Mouse (Mus musculus) MEL (cell line): ENCODE measurements around the gene Prpf38b. TPM values are rescaled to one million over a fixed set of nuclear protein-coding genes. Genes with fewer than 3 reads are reported as not detected.

Experiments used
- DNase-seq: peaks from one replicate; pipeline ENCODE4 v3.0.0; 2011; ENCODE audit warnings: low read depth, low spot score
- H3K27ac ChIP-seq: 2 replicates; pipeline ENCODE4 v1.5.1; 2012; ENCODE audit warnings: low read depth, mild to moderate bottlenecking, control low read depth, low read length, moderate library complexity; ENCODE audit not compliant: control insufficient read depth
- H3K27me3 ChIP-seq, 2 experiments: fragments of 150-350 bp in 1 of 2; sonication (generic) in 1 of 2; 2 replicates each; pipeline ENCODE4 v1.6.1; 2012; ENCODE audit warnings: low read length in 2 of 2, mild to moderate bottlenecking in 2 of 2, improper control_type of control experiment in 1 of 2, moderate library complexity in 1 of 2; ENCODE audit not compliant: insufficient read depth in 2 of 2, control insufficient read depth in 1 of 2
- H3K36me3 ChIP-seq, 2 experiments: 2 replicates each; pipeline ENCODE4 v1.6.1; 2012 to 2014; ENCODE audit warnings: low read length in 2 of 2, improper control_type of control experiment in 1 of 2, inconsistent platforms in 1 of 2, mild to moderate bottlenecking in 1 of 2; ENCODE audit not compliant: insufficient read depth in 2 of 2, control insufficient read depth in 1 of 2
- H3K4me1 ChIP-seq, 2 experiments: fragments of 150-350 bp in 1 of 2; sonication (generic) in 1 of 2; 2 replicates each; pipeline ENCODE4 v1.6.1; 2012; ENCODE audit warnings: low read length in 2 of 2, improper control_type of control experiment in 1 of 2, mild to moderate bottlenecking in 1 of 2; ENCODE audit not compliant: insufficient read depth in 2 of 2, control insufficient read depth in 1 of 2
- H3K4me3 ChIP-seq, 2 experiments: fragments of 150-350 bp in 1 of 2; sonication (generic) in 1 of 2; 2 replicates each; pipeline ENCODE4 v1.5.1; 2012; ENCODE audit warnings: low read depth in 2 of 2, low read length in 2 of 2, mild to moderate bottlenecking in 2 of 2, moderate library complexity in 2 of 2, control low read depth in 1 of 2, improper control_type of control experiment in 1 of 2; ENCODE audit not compliant: control insufficient read depth in 1 of 2, insufficient read depth in 1 of 2
- H3K79me2 ChIP-seq: 2 replicates; pipeline ENCODE4 v1.6.1; 2012; ENCODE audit warnings: mild to moderate bottlenecking, low read length, moderate library complexity; ENCODE audit not compliant: control insufficient read depth, poor library complexity, insufficient read depth
- H3K9ac ChIP-seq: 2 replicates; pipeline ENCODE4 v1.6.1; 2012; ENCODE audit warnings: low read depth, mild to moderate bottlenecking, control low read depth, low read length, moderate library complexity; ENCODE audit not compliant: control insufficient read depth, poor library complexity, severe bottlenecking
- H3K9me3 ChIP-seq: fragments of 150-350 bp; sonication (generic); replicated peaks from 2 replicates; pipeline ENCODE4 v1.6.1; 2012; ENCODE audit warnings: mild to moderate bottlenecking, low read length, improper control_type of control experiment, moderate library complexity; ENCODE audit not compliant: insufficient read depth
- BHLHE40 ChIP-seq: IDR thresholded peaks from 2 replicates; pipeline ENCODE4 v1.6.1; 2012; ENCODE audit warnings: low read depth, mild to moderate bottlenecking, inconsistent platforms, low read length, improper control_type of control experiment, borderline replicate concordance
- CHD1 ChIP-seq: IDR thresholded peaks from 2 replicates; pipeline ENCODE4 v1.6.1; 2012; ENCODE audit warnings: low read depth, mild to moderate bottlenecking, inconsistent platforms, low read length, improper control_type of control experiment
- CHD2 ChIP-seq: IDR thresholded peaks from 2 replicates; pipeline ENCODE4 v1.6.1; 2011; ENCODE audit warnings: low read length, improper control_type of control experiment
- CTCF ChIP-seq, 3 experiments: IDR thresholded peaks in 2 of 3; conservative IDR thresholded peaks in 1 of 3; 2 replicates each; pipeline ENCODE4 v1.5.1; 2011 to 2012; ENCODE audit warnings: low read length in 3 of 3, low read depth in 2 of 3, mild to moderate bottlenecking in 2 of 3, improper control_type of control experiment in 1 of 3, inconsistent platforms in 1 of 3, mixed read lengths in 1 of 3, moderate library complexity in 1 of 3; ENCODE audit not compliant: control insufficient read depth in 1 of 3, insufficient read depth in 1 of 3, poor library complexity in 1 of 3, severe bottlenecking in 1 of 3
- E2F4 ChIP-seq: IDR thresholded peaks from 2 replicates; pipeline ENCODE4 v1.6.1; 2011; ENCODE audit warnings: low read depth, low read length, improper control_type of control experiment, borderline replicate concordance
- ELF1 ChIP-seq: IDR thresholded peaks from 2 replicates; pipeline ENCODE4 v1.6.1; 2014; ENCODE audit warnings: low read depth, mild to moderate bottlenecking, inconsistent platforms, low read length, improper control_type of control experiment, moderate library complexity
- EP300 ChIP-seq, 2 experiments: IDR thresholded peaks; 2 replicates each; pipeline ENCODE4 v1.6.1; 2011; ENCODE audit warnings: improper control_type of control experiment in 2 of 2, low read length in 2 of 2, low read depth in 1 of 2, mild to moderate bottlenecking in 1 of 2
- ETS1 ChIP-seq: IDR thresholded peaks from 2 replicates; pipeline ENCODE4 v1.6.1; 2012; ENCODE audit warnings: low read depth, mild to moderate bottlenecking, inconsistent platforms, low read length, improper control_type of control experiment, moderate library complexity
- GABPA ChIP-seq: IDR thresholded peaks from 2 replicates; pipeline ENCODE4 v1.6.1; 2012; ENCODE audit warnings: low read depth, mild to moderate bottlenecking, inconsistent platforms, low read length, improper control_type of control experiment, moderate library complexity
- HCFC1 ChIP-seq: IDR thresholded peaks from 2 replicates; pipeline ENCODE4 v1.6.1; 2012; ENCODE audit warnings: low read depth, mild to moderate bottlenecking, inconsistent platforms, low read length, improper control_type of control experiment, moderate library complexity
- JUND ChIP-seq: IDR thresholded peaks from 2 replicates; pipeline ENCODE4 v1.6.1; 2011; ENCODE audit warnings: low read depth, mild to moderate bottlenecking, improper control_type of control experiment, low read length
- KAT2A ChIP-seq: conservative IDR thresholded peaks from 2 replicates; pipeline ENCODE4 v1.6.1; 2012; ENCODE audit warnings: low read depth, low read length, improper control_type of control experiment, inconsistent platforms
- MAX ChIP-seq: IDR thresholded peaks from 2 replicates; pipeline ENCODE4 v1.6.1; 2011; ENCODE audit warnings: low read length, improper control_type of control experiment
- MAZ ChIP-seq: IDR thresholded peaks from 2 replicates; pipeline ENCODE4 v1.6.1; 2012; ENCODE audit warnings: low read depth, mild to moderate bottlenecking, inconsistent platforms, low read length, improper control_type of control experiment
- MEF2A ChIP-seq: IDR thresholded peaks from 2 replicates; pipeline ENCODE4 v1.6.1; 2014; ENCODE audit warnings: low read depth, mild to moderate bottlenecking, inconsistent platforms, low read length, improper control_type of control experiment; ENCODE audit not compliant: poor library complexity, insufficient replicate concordance, severe bottlenecking; ENCODE audit errors: extremely low read depth
- MXI1 ChIP-seq: IDR thresholded peaks from 2 replicates; pipeline ENCODE4 v1.6.1; 2011; ENCODE audit warnings: mild to moderate bottlenecking, low read depth, low read length, improper control_type of control experiment
- MYB ChIP-seq: IDR thresholded peaks from 2 replicates; pipeline ENCODE4 v1.6.1; 2011; ENCODE audit warnings: mild to moderate bottlenecking, low read depth, low read length, improper control_type of control experiment
- MYC ChIP-seq: IDR thresholded peaks from 2 replicates; pipeline ENCODE4 v1.6.1; 2011; ENCODE audit warnings: low read depth, mild to moderate bottlenecking, low read length, improper control_type of control experiment, moderate library complexity
- NELFE ChIP-seq: IDR thresholded peaks from 2 replicates; pipeline ENCODE4 v1.6.1; 2011; ENCODE audit warnings: low read depth, low read length, improper control_type of control experiment
- POLR2A ChIP-seq, 2 experiments: IDR thresholded peaks; 2 replicates each; pipeline ENCODE4 v1.6.1; 2011 to 2012; ENCODE audit warnings: low read length in 2 of 2, mild to moderate bottlenecking in 2 of 2, control low read depth in 1 of 2, improper control_type of control experiment in 1 of 2, low read depth in 1 of 2, moderate library complexity in 1 of 2; ENCODE audit not compliant: control insufficient read depth in 1 of 2, insufficient read depth in 1 of 2, poor library complexity in 1 of 2
- POLR2AphosphoS2 ChIP-seq: IDR thresholded peaks from 2 replicates; pipeline ENCODE4 v1.6.1; 2011; ENCODE audit warnings: low read length, improper control_type of control experiment
- POLR2AphosphoS5 ChIP-seq: IDR thresholded peaks from 2 replicates; pipeline ENCODE4 v1.6.1; 2012; ENCODE audit warnings: low read depth, borderline replicate concordance, mild to moderate bottlenecking, inconsistent platforms, low read length, moderate library complexity, mixed read lengths
- RAD21 ChIP-seq: IDR thresholded peaks from 2 replicates; pipeline ENCODE4 v1.6.1; 2011; ENCODE audit warnings: mild to moderate bottlenecking, low read depth, low read length, improper control_type of control experiment
- SIN3A ChIP-seq: IDR thresholded peaks from 2 replicates; pipeline ENCODE4 v1.6.1; 2012; ENCODE audit warnings: low read length, improper control_type of control experiment, inconsistent platforms
- SMC3 ChIP-seq: IDR thresholded peaks from 2 replicates; pipeline ENCODE4 v1.6.1; 2011; ENCODE audit warnings: low read depth, low read length, improper control_type of control experiment
- TAL1 ChIP-seq: IDR thresholded peaks from 2 replicates; pipeline ENCODE4 v1.6.1; 2012; ENCODE audit warnings: mild to moderate bottlenecking, inconsistent platforms, low read length, moderate library complexity, mixed read lengths
- TBP ChIP-seq: IDR thresholded peaks from 2 replicates; pipeline ENCODE4 v1.8.0; 2011; ENCODE audit warnings: low read depth, low read length, improper control_type of control experiment
- TCF12 ChIP-seq: IDR thresholded peaks from 2 replicates; pipeline ENCODE4 v1.6.1; 2014; ENCODE audit warnings: low read depth, mild to moderate bottlenecking, inconsistent platforms, low read length, improper control_type of control experiment, moderate library complexity
- USF1 ChIP-seq: IDR thresholded peaks from 2 replicates; pipeline ENCODE4 v1.6.1; 2014; ENCODE audit warnings: low read depth, mild to moderate bottlenecking, inconsistent platforms, low read length, improper control_type of control experiment, moderate library complexity
- USF2 ChIP-seq, 2 experiments: IDR thresholded peaks; 2 replicates each; pipeline ENCODE4 v1.6.1; 2011 to 2012; ENCODE audit warnings: improper control_type of control experiment in 2 of 2, low read length in 2 of 2, borderline replicate concordance in 1 of 2, inconsistent platforms in 1 of 2, low read depth in 1 of 2, mild to moderate bottlenecking in 1 of 2; ENCODE audit not compliant: insufficient read depth in 1 of 2
- ZC3H11A ChIP-seq: IDR thresholded peaks from 2 replicates; pipeline ENCODE4 v1.6.1; 2012; ENCODE audit warnings: low read depth, mild to moderate bottlenecking, inconsistent platforms, low read length, improper control_type of control experiment
- ZKSCAN1 ChIP-seq: IDR thresholded peaks from 2 replicates; pipeline ENCODE4 v1.6.1; 2012; ENCODE audit warnings: low read depth, mild to moderate bottlenecking, inconsistent platforms, low read length, improper control_type of control experiment, moderate library complexity
- ZMIZ1 ChIP-seq: IDR thresholded peaks from 2 replicates; pipeline ENCODE4 v1.6.1; 2012; ENCODE audit warnings: low read depth, mild to moderate bottlenecking, inconsistent platforms, low read length, improper control_type of control experiment, moderate library complexity
- ZNF384 ChIP-seq: IDR thresholded peaks from 2 replicates; pipeline ENCODE4 v1.6.1; 2012; ENCODE audit warnings: low read depth, mild to moderate bottlenecking, inconsistent platforms, low read length, improper control_type of control experiment
- polyA plus RNA-seq, 2 experiments: library from polyadenylated mRNA; stranded (reverse) in 1 of 2; unstranded in 1 of 2; fragments of >175 nt in 1 of 2; fragments of >200 nt in 1 of 2; gene quantifications; 2 replicates each; pipeline versions ENCODE4 v1.2.1 to v1.2.4; 2012; ENCODE audit warnings: low replicate concordance in 2 of 2, low read depth in 1 of 2; ENCODE audit not compliant: insufficient read length in 2 of 2, insufficient read depth in 1 of 2, missing spikeins in 1 of 2
- total RNA-seq: library from RNA; depleted of rRNA; stranded (reverse); fragments of 300-350 nt; gene quantifications from 2 replicates; pipeline ENCODE4 v1.2.3, GENCODE M21; 2012; rRNA removed

Gene Prpf38b
- 37.0 and 43.0 TPM in 2 replicates for total RNA-seq
- 100 to 1,000 TPM; 128 to 138 TPM for polyA plus RNA-seq

DNA sequence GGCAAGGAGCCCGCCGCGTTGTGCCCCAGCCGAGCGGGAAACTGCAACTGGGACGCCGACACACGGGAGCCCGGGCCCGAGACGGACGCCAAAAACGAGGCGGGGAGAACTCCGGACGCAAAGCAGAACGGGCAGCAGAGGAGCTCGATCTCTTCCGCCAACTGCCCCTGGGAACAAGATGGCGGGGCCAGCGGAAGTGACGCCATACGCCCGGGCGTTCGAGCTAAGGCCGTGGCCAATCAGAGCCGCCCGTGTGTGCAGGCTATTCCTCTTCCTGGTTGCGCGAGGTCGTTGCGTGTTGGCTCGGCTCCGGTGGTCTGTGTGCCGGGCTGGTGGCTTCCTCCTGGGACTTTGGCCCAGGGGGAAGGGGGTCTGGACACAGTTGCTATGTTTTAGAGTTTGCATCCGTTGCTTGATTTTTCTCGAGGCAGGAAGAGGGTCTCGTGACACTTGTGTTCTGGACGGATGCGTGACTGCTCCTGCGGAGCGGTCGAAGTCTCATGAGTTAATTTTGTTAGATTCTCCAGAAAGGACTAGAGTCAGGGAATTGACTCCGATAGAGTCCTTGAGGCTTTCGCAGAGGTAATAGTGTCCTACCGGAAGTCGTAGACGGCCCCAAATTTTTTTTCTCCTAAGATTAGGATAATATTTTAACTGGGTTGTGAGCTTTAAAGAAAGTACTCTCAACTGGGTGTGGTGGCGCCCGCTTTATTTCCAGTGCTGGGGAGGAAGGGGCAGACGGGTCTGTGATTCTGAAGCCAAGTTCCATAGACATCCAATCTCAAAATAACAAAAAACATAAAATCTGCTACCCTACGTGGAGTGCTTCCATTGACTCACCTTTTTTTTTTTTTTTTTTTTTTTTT lies at the start of gene Prpf38b:
Gene Prpf38b, minus strand, starts transcription at position 180 of the 866 bp plus-strand sequence.
- Histone ChIP-seq H3K27me3 (no peaks in the 10 kb centered on the region), H3K9ac (peak within 1 kb of the TSS; percentile 96), H3K9me3 (no peaks in the 10 kb centered on the region), H3K36me3 (peaks cover 26 to 31% of the 10 kb centered on the region in 2 experiments), H3K27ac (peak within 1 kb of the TSS; percentile 98), H3K4me3 (peak within 1 kb of the TSS; percentile 64 to 99), H3K4me1 (peaks cover 3 to 13% of the 10 kb centered on the region in 2 experiments; a peak in 3 of 4 replicates), H3K79me2 (peaks cover 35% of the 10 kb centered on the region)
- peak; percentile 98 for DNase-seq
- TF ChIP-seq MAZ (peak; percentile 78; the same call in 1 of the 2 replicates), CHD2 (no peak; the same call in 1 of the 2 replicates), HCFC1 (peak; percentile 91), NELFE (peak; percentile 98), SIN3A (peak; percentile 94), TAL1 (no peak), KAT2A (peak; percentile 74), MAX (peak; percentile 82), CHD1 (peak; percentile 96; the same call in 1 of the 2 replicates), POLR2AphosphoS2 (peak; percentile 97), SMC3 (no peak), CTCF (IDR thresholded peaks at IDR 0.05 in 2 of 3, conservative IDR thresholded peaks at IDR 0.05 in 1 of 3; ENCODE audit: control insufficient read depth in 1 of 3, insufficient read depth in 1 of 3, low read depth in 2 of 3, low read length in 3 of 3, poor library complexity in 1 of 3, severe bottlenecking in 1 of 3) (no peak), MXI1 (peak; percentile 67), USF2 (IDR thresholded peaks at IDR 0.05; ENCODE audit: borderline replicate concordance in 1 of 2, insufficient read depth in 1 of 2, low read depth in 1 of 2, low read length in 2 of 2) (no peak), MEF2A (peak; percentile 37; the same call in 1 of the 2 replicates), RAD21 (no peak), E2F4 (peak; percentile 74; the same call in 1 of the 2 replicates), TBP (peak; percentile 89), MYC (peak; percentile 80), USF1 (peak; percentile 29; the same call in 1 of the 2 replicates), ELF1 (peak; percentile 99), ETS1 (no peak; the same call in 1 of the 2 replicates), POLR2AphosphoS5 (no peak), TCF12 (peak; percentile 69), ZMIZ1 (peak; percentile 95), ZNF384 (peak; percentile 68), MYB (peak; percentile 50), ZC3H11A (no peak), EP300 (IDR thresholded peaks at IDR 0.05; ENCODE audit: low read depth in 1 of 2, low read length in 2 of 2) (peak in 1 of 2 experiments; percentile 54; a peak in 2 of 4 replicates), POLR2A (IDR thresholded peaks at IDR 0.05; ENCODE audit: control insufficient read depth in 1 of 2, insufficient read depth in 1 of 2, low read depth in 1 of 2, low read length in 2 of 2, poor library complexity in 1 of 2) (peak; percentile 94 to 99), JUND (no peak), BHLHE40 (peak; percentile 46; the same call in 1 of the 2 replicates), GABPA (0 out of 2 replicates have a peak, but pooled peaks have one; percentile 37), ZKSCAN1 (no peak)
